8 mouse cellular contexts compared by ENCODE assay signal in the genomic region with DNA sequence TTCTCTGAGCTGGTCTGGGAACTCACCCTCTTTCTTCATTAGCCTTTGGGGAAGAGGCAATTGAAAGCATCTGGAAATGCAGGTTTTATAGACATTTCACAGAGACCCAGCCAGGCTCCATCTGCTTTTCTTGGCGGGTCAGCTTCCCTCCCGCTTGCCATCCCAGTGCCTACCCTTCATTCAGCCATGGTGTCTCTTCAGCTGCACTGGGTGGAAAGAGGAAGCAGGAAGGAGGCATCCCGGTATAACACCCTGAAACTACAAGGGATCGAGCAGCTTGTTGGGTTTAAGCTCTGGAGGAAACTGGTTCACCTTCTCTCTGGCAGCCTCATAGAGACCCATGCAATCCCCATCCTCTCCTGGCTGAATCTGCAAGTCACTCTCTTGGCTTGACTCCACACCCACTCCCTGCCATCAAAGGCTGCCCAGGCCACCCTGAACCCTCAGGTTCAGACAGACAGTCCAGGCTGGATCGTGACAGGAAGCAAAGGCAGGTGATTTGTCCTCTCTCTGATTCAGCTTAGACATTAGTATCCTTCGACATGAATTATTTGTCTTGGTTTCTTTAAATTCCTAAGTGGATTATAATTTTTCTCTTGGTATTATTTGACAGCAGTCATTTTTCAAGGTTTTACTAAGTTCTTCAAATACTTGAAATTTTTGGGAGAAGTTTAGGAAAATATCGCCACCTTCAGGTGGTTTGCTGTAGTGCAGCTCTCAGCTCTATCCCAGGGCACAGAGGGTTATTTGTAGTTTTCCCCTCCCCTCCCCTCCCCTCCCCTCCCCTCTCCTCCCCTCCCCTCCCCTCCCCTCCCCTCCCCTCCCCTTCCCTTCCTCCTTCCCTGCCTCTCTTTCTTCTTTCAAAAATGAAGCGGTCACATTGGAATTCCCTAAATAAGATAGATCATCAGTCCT.
DNase-seq lines count a peak whose midpoint lies in the region; ATAC-seq and TF ChIP-seq lines count a peak whose summit lies in the region.

No protein-coding gene starts in this region.

- no peak for ATAC-seq in forebrain, embryonic 15.5 days (replicated peaks)
- no peak; the same call in 1 of the 2 replicates for ATAC-seq in limb, embryonic 11.5 days (ENCODE audit: insufficient number of reproducible peaks, low FRiP score, low TSS enrichment, low read depth)
- ATAC-seq in neural tube, embryonic 12.5 days (ENCODE audit: low FRiP score, low read depth), result no peak
- ATAC-seq in megakaryocyte, adult 5-6 weeks (ENCODE audit: poor library complexity, severe bottlenecking), result no peak

- WGBS in cerebellum, adult 2 months, result 19% methylated on average over 8 of the region's 8 CpGs
- 58% methylated on average over 7 of the region's 8 CpGs for WGBS in forebrain, embryonic 15.5 days
- 33% methylated on average over 7 of the region's 8 CpGs for WGBS in limb, embryonic 11.5 days
- WGBS in neural tube, embryonic 12.5 days, result 50% methylated on average over 7 of the region's 8 CpGs

- TF ChIP-seq CTCF in E14TG2a.4 (conservative IDR thresholded peaks at IDR 0.05; ENCODE audit: low read length), result peak; percentile 82
- peak; percentile 60; the same call in 1 of the 2 replicates for TF ChIP-seq CTCF in cerebellum, adult 2 months (IDR thresholded peaks at IDR 0.05; ENCODE audit: borderline replicate concordance, insufficient read depth, low read depth, low read length)

- H3K9ac ChIP-seq in forebrain, embryonic 15.5 days (replicated peaks), result no peak overlapping the region
- H3K9ac ChIP-seq in limb, embryonic 11.5 days (ENCODE audit: low read length), result no peak overlapping the region
- 0 out of 2 replicates have a peak overlapping the region, but pooled peaks have one; percentile 35 for H3K9ac ChIP-seq in neural tube, embryonic 12.5 days

- no peak overlapping the region for H3K27ac ChIP-seq in cerebellum, adult 2 months (ENCODE audit: insufficient read depth, low read length)
- H3K27ac ChIP-seq in forebrain, embryonic 15.5 days (replicated peaks), result peak overlapping the region; percentile 27; the same call in 1 of the 2 replicates
- H3K27ac ChIP-seq in limb, embryonic 11.5 days (replicated peaks; ENCODE audit: low read depth, low read length), result peak overlapping the region; percentile 49
- H3K27ac ChIP-seq in neural tube, embryonic 12.5 days, result no peak overlapping the region

- DNase-seq in 3T3-L1 (ENCODE audit: low read depth, low spot score), result peak; percentile 80
- DNase-seq in cerebellum, adult 2 months, result peak; percentile 45 to 69
- peak; percentile 89 for DNase-seq in hindlimb bud, embryonic 11.5 days (ENCODE audit: extremely low spot score, low read depth, low spot score)
- DNase-seq in limb, embryonic 11.5 days (ENCODE audit: low spot score), result peak; percentile 85

- peaks cover 38% of the 10 kb centered on the region for H3K4me1 ChIP-seq in E14TG2a.4 (replicated peaks; ENCODE audit: low read depth, low read length)
- peaks cover 18% of the 10 kb centered on the region for H3K4me1 ChIP-seq in cerebellum, adult 2 months (ENCODE audit: control insufficient read depth, insufficient read depth, low read length)
- peaks cover 8% of the 10 kb centered on the region for H3K4me1 ChIP-seq in forebrain, embryonic 15.5 days
- H3K4me1 ChIP-seq in limb, embryonic 11.5 days (ENCODE audit: control insufficient read depth, insufficient read depth, low read length), result peaks cover 15% of the 10 kb centered on the region
- H3K4me1 ChIP-seq in neural tube, embryonic 12.5 days, result peaks cover 6% of the 10 kb centered on the region; the same call in 1 of the 2 replicates

- H3K4me2 ChIP-seq in forebrain, embryonic 15.5 days (replicated peaks), result no peak overlapping the region
- H3K4me2 ChIP-seq in limb, embryonic 11.5 days (ENCODE audit: low read depth, severe bottlenecking), result no peak overlapping the region
- no peak overlapping the region for H3K4me2 ChIP-seq in neural tube, embryonic 12.5 days (replicated peaks)

- no peaks in the 10 kb centered on the region for H3K9me3 ChIP-seq in E14TG2a.4 (ENCODE audit: low read length)
- no peaks in the 10 kb centered on the region for H3K9me3 ChIP-seq in forebrain, embryonic 15.5 days
- no peaks in the 10 kb centered on the region for H3K9me3 ChIP-seq in limb, embryonic 11.5 days (ENCODE audit: control insufficient read depth, low read length)
- H3K9me3 ChIP-seq in neural tube, embryonic 12.5 days, result no peaks in the 10 kb centered on the region

- H3K36me3 ChIP-seq in E14TG2a.4 (ENCODE audit: insufficient read depth, low read length), result peaks cover 89% of the 10 kb centered on the region
- no peaks in the 10 kb centered on the region; the same call in 1 of the 2 replicates for H3K36me3 ChIP-seq in forebrain, embryonic 15.5 days
- H3K36me3 ChIP-seq in limb, embryonic 11.5 days (ENCODE audit: control insufficient read depth, insufficient read depth, low read length), result no peaks in the 10 kb centered on the region
- peaks cover 5% of the 10 kb centered on the region; the same call in 1 of the 2 replicates for H3K36me3 ChIP-seq in neural tube, embryonic 12.5 days

- no peak overlapping the region for H3K4me3 ChIP-seq in E14TG2a.4 (replicated peaks; ENCODE audit: low read length)
- H3K4me3 ChIP-seq in cerebellum, adult 2 months (replicated peaks; ENCODE audit: insufficient read depth, low read depth, low read length), result no peak overlapping the region
- H3K4me3 ChIP-seq in forebrain, embryonic 15.5 days, result no peak overlapping the region
- H3K4me3 ChIP-seq in limb, embryonic 11.5 days (ENCODE audit: low read depth, low read length), result no peak overlapping the region
- no peak overlapping the region for H3K4me3 ChIP-seq in neural tube, embryonic 12.5 days

- H3K27me3 ChIP-seq in E14TG2a.4 (ENCODE audit: insufficient read depth, low read length), result no peaks in the 10 kb centered on the region
- H3K27me3 ChIP-seq in cerebellum, adult 2 months (ENCODE audit: control insufficient read depth, insufficient read depth, low read length), result no peaks in the 10 kb centered on the region
- H3K27me3 ChIP-seq in forebrain, embryonic 15.5 days, result no peaks in the 10 kb centered on the region
- H3K27me3 ChIP-seq in limb, embryonic 11.5 days (ENCODE audit: control insufficient read depth, insufficient read depth, low read length), result no peaks in the 10 kb centered on the region
- no peaks in the 10 kb centered on the region for H3K27me3 ChIP-seq in neural tube, embryonic 12.5 days (replicated peaks)

- TF ChIP-seq POLR2A in cerebellum, adult 2 months (IDR thresholded peaks at IDR 0.05; ENCODE audit: borderline replicate concordance, insufficient read depth, low read length), result no peak

Comparison
In these comparisons a context has a peak if more than half of its experiments do, and no peak if none do; other contexts are left out.
1. H3K27ac ChIP-seq: peak in forebrain, embryonic 15.5 days (single experiment) and limb, embryonic 11.5 days (single experiment); none in cerebellum, adult 2 months (single experiment) and neural tube, embryonic 12.5 days (single experiment).
2. Peak in every context shown above with its lines, with median percentiles within 50 percentile points of each other: DNase-seq.